Mouse (Mus musculus): Measurements from ENCODE around the gene A530016L24Rik. TPM values are rescaled to one million over a fixed set of nuclear protein-coding genes. Genes with fewer than 3 reads are reported as not detected.
A peak's percentile ranks its signal among the peaks of the same experiment; 100 is the strongest.

A530016L24Rik gene
- total RNA-seq, 2 experiments from 2014 or later, result 1.1 to 1.3 TPM

- intact Hi-C loops (cut with DNase I), result no loop called here
- no peak for DNase-seq
Observed at GRCm38 (mm10) chr12:112497731-112498130, 8.5 kb downstream of the A530016L24Rik start.

DNA sequence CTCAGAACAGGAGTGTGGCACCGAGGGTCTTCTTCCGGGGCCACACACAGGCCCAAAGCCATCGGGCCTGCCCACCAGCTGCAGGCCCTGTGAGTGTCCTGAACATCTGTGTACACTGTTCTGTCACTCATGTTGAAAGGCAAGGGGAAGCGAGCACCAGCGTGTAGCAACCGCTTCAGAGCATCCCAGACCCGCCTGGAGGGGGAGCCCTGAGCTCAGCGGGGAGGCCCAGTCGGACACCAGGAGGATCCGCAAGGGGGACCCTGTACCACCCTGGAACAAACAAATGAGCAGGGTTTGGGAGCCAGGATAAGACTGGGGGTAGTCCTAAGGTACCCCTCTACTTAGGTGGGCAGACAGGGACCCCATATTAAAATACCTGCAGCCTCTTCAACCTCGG lies 9.4 kb downstream of the A530016L24Rik start:
- intact Hi-C loops (cut with DNase I), result no loop called here
- DNase-seq, result no peak

GRCm38 (mm10) chr12:112503003-112503771 lies 13.9 kb downstream of the A530016L24Rik start:
- intact Hi-C loops (cut with DNase I), result no loop called here
- DNase-seq, result no peak

- no peak for DNase-seq
- intact Hi-C loops (cut with DNase I), result loop anchor here (2.0 kb wide), 1 partner anchor 33 kb away; no protein-coding TSS in a partner anchor
Observed at GRCm38 (mm10) chr12:112506267-112506666, 17.0 kb downstream of the A530016L24Rik start.

- DNase-seq, result no peak
- intact Hi-C loops (cut with DNase I), result loop anchor here (2.0 kb wide), 1 partner anchor 32 kb away; no protein-coding TSS in a partner anchor
Observed at GRCm38 (mm10) chr12:112507264-112507663, 18.0 kb downstream of the A530016L24Rik start.

- no peak for DNase-seq
- intact Hi-C loops (cut with DNase I), result loop anchor here (2.0 kb wide), 1 partner anchor 31 kb away; no protein-coding TSS in a partner anchor
Observed at GRCm38 (mm10) chr12:112507984-112508383, 18.7 kb downstream of the A530016L24Rik start.

GRCm38 (mm10) chr12:112510365-112510732 lies 21.1 kb downstream of the A530016L24Rik start:
- DNase-seq, result no peak
- intact Hi-C loops (cut with DNase I), result no loop called here

GRCm38 (mm10) chr12:112510733-112511372 lies 21.6 kb downstream of the A530016L24Rik start:
- intact Hi-C loops (cut with DNase I), result no loop called here
- no peak for DNase-seq

DNA sequence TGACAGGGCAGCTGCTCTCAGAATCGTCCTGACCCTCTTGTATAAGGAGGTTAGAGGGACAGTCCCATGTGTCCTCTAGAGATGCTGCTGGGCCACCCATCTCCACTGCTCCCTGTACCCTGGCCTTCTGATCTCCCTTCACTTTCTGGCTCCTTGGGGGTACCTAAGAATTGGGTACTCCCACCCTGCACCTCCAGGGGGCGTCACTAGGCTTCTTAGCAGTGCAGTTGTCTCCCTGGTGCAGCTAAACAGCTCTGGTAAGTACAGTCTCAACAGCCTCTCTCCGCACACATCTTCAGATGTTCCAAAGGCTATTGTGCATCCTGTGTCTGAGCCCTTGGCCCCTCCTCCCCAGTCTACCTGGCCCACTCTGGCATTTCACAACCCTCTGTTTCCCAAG lies 25.6 kb downstream of the A530016L24Rik start:
- intact Hi-C loops (cut with DNase I), result no loop called here
- no peak for DNase-seq

DNA sequence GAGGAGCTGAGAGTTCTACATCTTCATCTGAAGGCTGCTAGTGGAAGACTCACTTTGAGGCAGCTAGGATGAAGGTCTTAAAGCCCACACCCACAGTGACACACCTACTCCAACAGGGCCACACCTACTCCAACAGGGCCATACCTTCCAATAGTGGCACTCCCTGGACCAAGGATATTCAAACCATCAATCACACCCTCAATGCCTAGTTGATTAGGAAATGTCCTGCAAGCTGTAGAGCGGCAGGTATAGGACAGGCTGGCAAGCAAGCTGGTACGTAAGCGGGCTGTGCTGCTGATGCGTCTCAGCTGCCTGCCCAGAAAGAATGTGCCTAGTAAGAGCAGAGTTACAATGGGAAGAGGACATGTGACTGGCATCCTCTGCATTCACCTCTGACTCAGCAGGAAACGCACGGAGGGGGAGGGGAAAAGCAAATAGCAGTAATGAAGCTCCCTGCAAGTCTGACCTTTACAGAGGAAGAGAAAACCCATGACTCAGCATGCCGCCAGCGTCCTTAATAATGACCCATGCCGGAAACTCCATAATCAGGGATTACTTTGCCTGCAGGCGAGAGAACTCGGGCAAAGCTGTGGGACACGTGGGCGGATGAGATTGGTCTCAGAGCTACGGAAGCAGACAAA lies 27.6 kb downstream of the A530016L24Rik start, which contains the start of gene Tmem179:
Gene Tmem179, minus strand, starts transcription at position 51 of the 641 bp plus-strand sequence.
- intact Hi-C loops (cut with DNase I), result no loop called here
- no peak for DNase-seq

DNA sequence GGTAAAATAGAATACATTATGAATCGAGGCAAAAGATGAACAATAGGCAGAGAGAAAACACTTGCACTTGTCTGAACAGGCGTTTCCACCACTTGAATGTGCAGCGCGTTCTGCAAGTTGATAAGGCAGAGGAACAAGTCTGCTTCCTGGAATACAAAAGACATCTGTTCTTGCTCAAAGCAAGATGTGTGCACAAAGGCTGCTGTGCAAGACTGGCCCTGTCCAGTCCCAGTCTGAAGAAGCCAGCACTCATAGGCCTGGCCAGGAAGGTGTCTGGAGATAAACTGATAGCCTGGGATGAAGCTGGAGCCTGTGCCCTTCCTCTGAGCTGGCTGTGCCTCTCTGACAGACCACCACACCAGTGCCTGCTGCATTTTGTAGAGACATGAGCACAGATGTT lies 28.9 kb downstream of the A530016L24Rik start:
- intact Hi-C loops (cut with DNase I), result no loop called here
- no peak for DNase-seq

DNA sequence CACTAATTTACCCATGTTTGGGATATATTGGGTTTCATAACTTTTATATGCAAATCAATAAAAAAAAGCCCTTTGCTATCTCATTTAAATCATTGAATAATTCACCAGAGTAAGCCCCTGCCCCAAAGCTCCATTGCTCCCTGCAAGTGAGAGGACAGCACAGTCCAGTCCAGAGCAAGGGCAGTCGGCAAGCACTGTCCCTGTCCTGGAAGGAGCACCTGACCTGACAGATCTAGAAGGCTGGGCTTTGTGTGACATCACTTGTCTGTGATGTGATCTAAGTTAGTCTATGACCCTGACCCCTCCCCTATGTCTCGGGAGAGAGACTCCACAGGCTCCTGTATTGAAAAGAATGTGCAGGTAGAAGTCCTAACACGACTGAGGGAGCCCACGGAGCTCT lies 44.5 kb downstream of the A530016L24Rik start:
- DNase-seq, result no peak
- intact Hi-C loops (cut with DNase I), result no loop called here

- intact Hi-C loops (cut with DNase I), result no loop called here
- DNase-seq, result no peak
Observed at GRCm38 (mm10) chr12:112537233-112537632, 48.0 kb downstream of the A530016L24Rik start.

DNA sequence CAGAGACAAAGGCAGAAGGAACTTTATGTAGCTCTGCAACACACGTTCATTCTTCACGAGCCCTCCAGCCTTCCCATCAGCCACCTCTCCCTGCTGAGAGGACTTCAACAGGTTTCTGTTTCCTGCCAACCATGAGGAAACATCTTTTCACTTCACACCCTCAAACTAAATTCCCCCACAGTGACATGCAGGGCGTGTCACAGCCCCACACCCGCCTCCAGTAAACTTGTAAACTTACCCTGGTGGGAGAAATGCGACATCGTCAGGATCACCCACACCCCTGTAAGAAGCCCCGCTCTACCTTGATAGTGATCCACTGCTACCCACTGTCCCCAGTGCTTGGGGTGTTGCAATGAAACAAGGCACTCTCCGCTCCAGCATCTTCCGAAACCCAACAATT lies 49.1 kb downstream of the A530016L24Rik start:
- intact Hi-C loops (cut with DNase I), result loop anchor here (2.0 kb wide), 1 partner anchor 32 kb away; no protein-coding TSS in a partner anchor
- DNase-seq, result no peak

GRCm38 (mm10) chr12:112539466-112539965 lies 50.3 kb downstream of the A530016L24Rik start:
- no peak for DNase-seq
- intact Hi-C loops (cut with DNase I), result loop anchor here (2.0 kb wide), 1 partner anchor 33 kb away; no protein-coding TSS in a partner anchor

- no peak for DNase-seq
- intact Hi-C loops (cut with DNase I), result loop anchor here (5.0 to 10.0 kb wide), 2 partner anchors 128 to 426 kb away; no protein-coding TSS in a partner anchor
Observed at GRCm38 (mm10) chr12:112540321-112540720, 51.1 kb downstream of the A530016L24Rik start.

- DNase-seq, result no peak
Observed at GRCm38 (mm10) chr12:112541483-112542091, 52.3 kb downstream of the A530016L24Rik start.

GRCm38 (mm10) chr12:112542257-112542919 lies 53.1 kb downstream of the A530016L24Rik start:
- intact Hi-C loops (cut with DNase I), result loop anchor here (2.0 to 10.0 kb wide), 3 partner anchors 130 to 428 kb away; no protein-coding TSS in a partner anchor

More at GRCm38 (mm10) chr12:112541483-112542091, 52.3 kb downstream of the A530016L24Rik start:
- intact Hi-C loops (cut with DNase I), result loop anchor here (2.0 to 10.0 kb wide), 3 partner anchors 129 to 427 kb away; no protein-coding TSS in a partner anchor

GRCm38 (mm10) chr12:112542920-112543300 lies 53.7 kb downstream of the A530016L24Rik start:
- DNase-seq, result peak; percentile 83 to 85
- intact Hi-C loops (cut with DNase I), result loop anchor here (2.0 to 10.0 kb wide), 3 partner anchors 131 to 428 kb away; no protein-coding TSS in a partner anchor

More at GRCm38 (mm10) chr12:112542257-112542919, 53.1 kb downstream of the A530016L24Rik start:
- DNase-seq, result no peak

Measured in gastrocnemius, postnatal 36 days (tissue).